12 mouse cellular contexts compared by ENCODE assay signal in the genomic region with DNA sequence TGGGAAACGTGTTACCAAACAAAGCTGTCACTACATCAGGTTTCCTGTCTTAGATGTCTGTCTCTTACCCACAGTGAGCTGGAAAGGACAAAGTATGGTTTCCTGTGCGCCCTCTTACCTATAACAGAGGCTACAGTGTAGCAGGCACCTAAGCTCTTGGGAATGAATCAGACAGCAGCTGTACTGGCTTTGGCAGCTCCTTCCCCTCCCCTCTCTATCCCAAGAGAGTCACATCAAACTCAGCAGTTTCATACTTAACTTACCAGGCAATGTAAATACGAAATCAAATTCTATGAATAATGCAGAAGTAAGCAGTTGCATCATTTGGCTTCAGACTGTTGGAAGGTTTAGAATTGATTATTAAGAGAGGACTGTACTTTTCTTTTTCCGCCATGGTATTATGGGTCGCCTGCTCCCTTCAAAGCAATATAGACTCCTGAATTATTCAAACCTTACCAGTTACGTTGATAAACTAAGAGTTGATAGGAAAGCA.
"Had no signal": no experiment of that assay in that cellular context is flagged by ENCODE, and none has a peak within 500 bp of the region (broad histone marks: within the 10 kb centered on the region; RNA-seq: fewer than 3 reads in every experiment).

No protein-coding gene starts in this region.

- H3K9me3 ChIP-seq: limb, embryonic 10.5 days; liver, embryonic 15.5 days had no signal

- H3K27me3 ChIP-seq: liver, embryonic 15.5 days had no signal

- ATAC-seq: intestine, embryonic 16.5 days; lung, postnatal 0 days had no signal

- H3K9ac ChIP-seq: liver, embryonic 15.5 days had no signal

- H3K4me1 ChIP-seq: limb, embryonic 10.5 days; liver, embryonic 15.5 days had no signal

- DNase-seq: kidney, adult 2 months; kidney, postnatal 25 days; lung, adult 2 months; lung, postnatal 4 days; right cerebral cortex, postnatal 14 days; thymus, postnatal 36 days had no signal

- H3K4me3 ChIP-seq: left cerebral cortex, adult 2 months; limb, embryonic 10.5 days; liver, embryonic 15.5 days had no signal

- H3K27ac ChIP-seq: left cerebral cortex, adult 2 months; limb, embryonic 10.5 days; liver, embryonic 15.5 days had no signal

- H3K36me3 ChIP-seq: limb, embryonic 10.5 days; liver, embryonic 15.5 days had no signal

- H3K4me2 ChIP-seq: liver, embryonic 11.5 days; liver, embryonic 15.5 days had no signal
